Mouse (Mus musculus) thymus, postnatal 0 days (tissue): ENCODE data around the gene L3mbtl2. TPM values are rescaled to one million over a fixed set of nuclear protein-coding genes. Genes with fewer than 3 reads are reported as not detected.
"Not testable (repeated sequence)": the region's sequence is repeated elsewhere in the genome, so short reads cannot be mapped to it uniquely, and the experiment has no call there.

Experiments used
- DNase-seq: peaks from one replicate; pipeline ENCODE4 v3.0.0-alpha.2; 2015; ENCODE audit warnings: low spot score
- polyA plus RNA-seq: library from polyadenylated mRNA; unstranded; fragments of >200 nt; fragmentation: Nextera tagmentation; extraction: Ambion mirVana; gene quantifications from 2 replicates; pipeline ENCODE4 v1.2.1, GENCODE M21; 2015

L3mbtl2 gene
- 28.3 and 29.9 TPM in 2 replicates for polyA plus RNA-seq

GRCm38 (mm10) chr15:81663697-81664561 is at the start of gene L3mbtl2:
TSS of gene L3mbtl2 (plus strand) at chr15:81663889.
- peak; percentile 95 for DNase-seq

GRCm38 (mm10) chr15:81649516-81650455 is 13.9 kb upstream of the L3mbtl2 start:
- no peak for DNase-seq

GRCm38 (mm10) chr15:81650636-81651035 is 13.1 kb upstream of the L3mbtl2 start:
- DNase-seq, result no peak

GRCm38 (mm10) chr15:81661701-81662100 is 2.0 kb upstream of the L3mbtl2 start:
- no peak for DNase-seq

GRCm38 (mm10) chr15:81663281-81663680 is 408 bp upstream of the L3mbtl2 start:
- DNase-seq, result no peak

- DNase-seq, result peak; percentile 13
Measured at GRCm38 (mm10) chr15:81666957-81667356, 3.3 kb downstream of the L3mbtl2 start.

GRCm38 (mm10) chr15:81670231-81670640 is 6.5 kb downstream of the L3mbtl2 start:
- DNase-seq, result peak; percentile 30

- DNase-seq, result no peak
Measured at GRCm38 (mm10) chr15:81676637-81677036, 12.9 kb downstream of the L3mbtl2 start.

GRCm38 (mm10) chr15:81680301-81680805 is 16.7 kb downstream of the L3mbtl2 start:
- DNase-seq, result no peak

- DNase-seq, result no peak
Measured at GRCm38 (mm10) chr15:81693366-81693966, 29.8 kb downstream of the L3mbtl2 start.

- peak; percentile 69 for DNase-seq
Measured at GRCm38 (mm10) chr15:81693967-81694881, 30.5 kb downstream of the L3mbtl2 start.

GRCm38 (mm10) chr15:81694891-81695290 is 31.2 kb downstream of the L3mbtl2 start:
- no peak for DNase-seq

- no peak for DNase-seq
Measured at GRCm38 (mm10) chr15:81697175-81697574, 33.5 kb downstream of the L3mbtl2 start, which contains the start of gene Chadl. TSS of gene Chadl (minus strand) at chr15:81697287.

GRCm38 (mm10) chr15:81697847-81698246 is 34.2 kb downstream of the L3mbtl2 start:
- peak; percentile 63 for DNase-seq

GRCm38 (mm10) chr15:81698532-81698931 is 34.8 kb downstream of the L3mbtl2 start:
- DNase-seq, result no peak

- DNase-seq, result no peak
Measured at GRCm38 (mm10) chr15:81700161-81700560, 36.5 kb downstream of the L3mbtl2 start.

- no peak for DNase-seq
Measured at GRCm38 (mm10) chr15:81700601-81701000, 36.9 kb downstream of the L3mbtl2 start.

- DNase-seq, result not testable (repeated sequence)
Measured at GRCm38 (mm10) chr15:81701350-81701749, 37.7 kb downstream of the L3mbtl2 start.

GRCm38 (mm10) chr15:81702306-81703093 is 38.8 kb downstream of the L3mbtl2 start:
- no peak for DNase-seq
